Mouse (Mus musculus): Measurements from ENCODE around the gene Gp6. TPM values are rescaled to one million over a fixed set of nuclear protein-coding genes. Genes with fewer than 3 reads are reported as not detected.

The Gp6 gene
- polyA plus RNA-seq, 1 experiment from 2014 or later = not detected

DNA sequence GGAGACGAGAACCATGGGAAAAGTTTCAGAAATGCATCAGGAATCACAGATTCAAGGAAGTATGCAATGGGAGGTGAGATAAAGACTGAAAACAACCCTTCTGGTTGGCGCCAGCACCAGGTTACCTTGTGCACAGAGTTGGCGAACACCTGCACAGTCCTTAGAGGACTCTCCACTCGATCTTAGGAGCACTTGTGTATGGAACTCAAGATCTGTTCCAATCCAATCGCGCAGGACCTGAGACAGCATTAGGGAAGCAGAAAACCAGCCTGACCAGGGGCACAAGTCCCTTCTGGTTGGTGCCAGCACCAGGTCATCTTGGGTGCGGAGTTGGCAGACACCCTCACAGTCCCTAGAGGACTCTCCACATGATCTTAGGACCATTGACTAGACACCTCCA, 24.0 kb downstream of the Gp6 start:
- no peak overlapping the region for H3K4me2 ChIP-seq
- H3K9ac ChIP-seq = no peak overlapping the region
- no peaks in the 10 kb centered on the region for H3K9me3 ChIP-seq
- no peak overlapping the region for H3K27ac ChIP-seq (replicated peaks)
- no peaks in the 10 kb centered on the region for H3K36me3 ChIP-seq
- no peaks in the 10 kb centered on the region for H3K27me3 ChIP-seq
- ATAC-seq (ENCODE audit: low FRiP score, low read depth) = no peak
- H3K4me1 ChIP-seq (replicated peaks) = no peaks in the 10 kb centered on the region
- no peak overlapping the region for H3K4me3 ChIP-seq
- 86% methylated on average over 7 of the region's 7 CpGs for WGBS

GRCm38 (mm10) chr7:4337509-4337908, 60.0 kb downstream of the Gp6 start, which contains the start of gene Ncr1:
Gene Ncr1 (plus strand): TSS chr7:4337724.
- H3K4me1 ChIP-seq (replicated peaks) = no peaks in the 10 kb centered on the region

DNA sequence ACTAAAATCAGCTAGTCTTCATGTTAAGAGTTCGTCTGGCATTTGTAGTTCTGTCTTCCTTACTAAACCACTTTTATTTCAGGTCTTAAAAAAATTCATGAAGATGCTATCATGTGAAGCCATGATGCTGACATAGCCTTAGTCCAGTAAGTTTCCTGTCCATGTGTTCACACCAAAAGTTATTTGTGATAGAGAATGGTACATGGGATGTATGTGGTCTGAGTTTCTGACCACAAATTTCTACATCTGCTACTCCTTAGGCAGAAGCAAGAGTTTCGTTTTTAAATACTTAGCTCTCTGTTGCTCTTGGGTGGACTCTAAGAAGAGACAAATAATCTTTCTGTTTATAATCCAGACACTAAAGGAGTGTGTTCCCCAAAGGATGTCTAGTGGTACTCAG, 74.2 kb downstream of the Gp6 start:
- WGBS = 81% methylated on average over 2 of the region's 2 CpGs
- Histone ChIP-seq H3K27ac (replicated peaks) (no peak overlapping the region), H3K27me3 (no peaks in the 10 kb centered on the region), H3K4me1 (replicated peaks) (no peaks in the 10 kb centered on the region), H3K4me3 (no peak overlapping the region), H3K36me3 (no peaks in the 10 kb centered on the region), H3K9ac (no peak overlapping the region), H3K4me2 (no peak overlapping the region), H3K9me3 (no peaks in the 10 kb centered on the region)
- no peak for ATAC-seq (ENCODE audit: low FRiP score, low read depth)

More at GRCm38 (mm10) chr7:4337509-4337908, 60.0 kb downstream of the Gp6 start, which contains the start of gene Ncr1:
- Histone ChIP-seq H3K27ac (replicated peaks) (no peak within 1 kb of the TSS), H3K4me3 (no peak within 1 kb of the TSS), H3K4me2 (no peak within 1 kb of the TSS), H3K36me3 (no peaks in the 10 kb centered on the region), H3K9ac (no peak within 1 kb of the TSS), H3K9me3 (no peaks in the 10 kb centered on the region), H3K27me3 (no peaks in the 10 kb centered on the region)
- no peak for ATAC-seq (ENCODE audit: low FRiP score, low read depth)

Small RNA genes within 50 kb of the gene (microRNA-seq; reads per million reads assigned to microRNA genes)
- gene Gm24605 = not detected
- not detected for gene Gm24752
- not detected for gene Gm25349

Other genes starting within 250 kb of the Gp6 start
- gene Leng9, start 247.4 kb downstream of the Gp6 start, polyA plus RNA-seq (2015; fragmentation: Nextera tagmentation; extraction: Ambion mirVana) = 4.4 and 5.7 TPM in 2 replicates
- 7.4 and 8.8 TPM in 2 replicates for gene Cdc42ep5, start 232.9 kb downstream of the Gp6 start, polyA plus RNA-seq (2015; fragmentation: Nextera tagmentation; extraction: Ambion mirVana)
- gene Lilra5, start 160.0 kb downstream of the Gp6 start, polyA plus RNA-seq (2015; fragmentation: Nextera tagmentation; extraction: Ambion mirVana) = 0.20 TPM in 1 of 2 replicates, not detected in the other
- gene Ncr1, start 60.0 kb downstream of the Gp6 start, polyA plus RNA-seq (2015; fragmentation: Nextera tagmentation; extraction: Ambion mirVana) = not detected in 2 replicates
- 42.6 and 43.4 TPM in 2 replicates for gene Rdh13, start 47.9 kb upstream of the Gp6 start, polyA plus RNA-seq (2015; fragmentation: Nextera tagmentation; extraction: Ambion mirVana)
- gene Eps8l1, start 62.9 kb upstream of the Gp6 start, polyA plus RNA-seq (2015; fragmentation: Nextera tagmentation; extraction: Ambion mirVana) = 13.9 and 15.4 TPM in 2 replicates
- gene Ppp1r12c, start 103.9 kb upstream of the Gp6 start, polyA plus RNA-seq (2015; fragmentation: Nextera tagmentation; extraction: Ambion mirVana) = 49.3 and 49.9 TPM in 2 replicates
- gene Tnnt1, start 118.6 kb upstream of the Gp6 start, polyA plus RNA-seq (2015; fragmentation: Nextera tagmentation; extraction: Ambion mirVana) = 4.0 and 4.6 TPM in 2 replicates
- gene Tnni3, start 126.5 kb upstream of the Gp6 start, polyA plus RNA-seq (2015; fragmentation: Nextera tagmentation; extraction: Ambion mirVana) = 2.1 TPM in 2 replicates
- 2.8 and 3.6 TPM in 2 replicates for gene Dnaaf3, start 134.7 kb upstream of the Gp6 start, polyA plus RNA-seq (2015; fragmentation: Nextera tagmentation; extraction: Ambion mirVana)
- 99.6 and 117 TPM in 2 replicates for gene Syt5, start 149.8 kb upstream of the Gp6 start, polyA plus RNA-seq (2015; fragmentation: Nextera tagmentation; extraction: Ambion mirVana)
- gene Ptprh, start 206.3 kb upstream of the Gp6 start, polyA plus RNA-seq (2015; fragmentation: Nextera tagmentation; extraction: Ambion mirVana) = 1.2 and 1.3 TPM in 2 replicates
- gene Tmem86b, start 233.7 kb upstream of the Gp6 start, polyA plus RNA-seq (2015; fragmentation: Nextera tagmentation; extraction: Ambion mirVana) = 2.3 and 2.5 TPM in 2 replicates